Mouse (Mus musculus) embryo, embryonic 11 days (tissue): Measurements from ENCODE around the gene Nsf.

Experiments
- DNase-seq: peaks from one replicate; pipeline ENCODE4 v3.0.0-alpha.2; 2015

Gene Nsf

GRCm38 (mm10) chr11:103953896-103954292 lies at the start of gene Nsf:
Gene Nsf (minus strand): TSS chr11:103954056.
- peak; percentile 95 for DNase-seq

GRCm38 (mm10) chr11:104003397-104003796 lies 49.5 kb upstream of the Nsf start:
- DNase-seq: no peak

GRCm38 (mm10) chr11:104002191-104002590 lies 48.3 kb upstream of the Nsf start:
- no peak for DNase-seq

GRCm38 (mm10) chr11:104001395-104001955 lies 47.6 kb upstream of the Nsf start:
- no peak for DNase-seq

- no peak for DNase-seq
Measured at GRCm38 (mm10) chr11:104000667-104001394, 47.0 kb upstream of the Nsf start.

- no peak for DNase-seq
Measured at GRCm38 (mm10) chr11:103998737-103999136, 44.9 kb upstream of the Nsf start.

- DNase-seq: peak; percentile 72
Measured at GRCm38 (mm10) chr11:103997385-103997784, 43.5 kb upstream of the Nsf start.

- no peak for DNase-seq
Measured at GRCm38 (mm10) chr11:103992638-103993037, 38.8 kb upstream of the Nsf start.

GRCm38 (mm10) chr11:103990049-103990557 lies 36.2 kb upstream of the Nsf start:
- DNase-seq: peak; percentile 67

- DNase-seq: peak; percentile 85
Measured at GRCm38 (mm10) chr11:103987423-103987822, 33.6 kb upstream of the Nsf start.

GRCm38 (mm10) chr11:103984067-103984466 lies 30.2 kb upstream of the Nsf start:
- DNase-seq: no peak

- no peak for DNase-seq
Measured at GRCm38 (mm10) chr11:103981826-103982225, 28.0 kb upstream of the Nsf start.

GRCm38 (mm10) chr11:103979381-103979780 lies 25.5 kb upstream of the Nsf start:
- DNase-seq: no peak

- DNase-seq: no peak
Measured at GRCm38 (mm10) chr11:103970876-103971275, 17.0 kb upstream of the Nsf start.

- DNase-seq: no peak
Measured at GRCm38 (mm10) chr11:103969278-103969677, 15.4 kb upstream of the Nsf start.

GRCm38 (mm10) chr11:103967106-103967735 lies 13.4 kb upstream of the Nsf start:
- no peak for DNase-seq

- no peak for DNase-seq
Measured at GRCm38 (mm10) chr11:103956866-103957265, 3.0 kb upstream of the Nsf start.

- peak; percentile 50 for DNase-seq
Measured at GRCm38 (mm10) chr11:103953032-103953895, 592 bp downstream of the Nsf start.

- no peak for DNase-seq
Measured at GRCm38 (mm10) chr11:103952635-103953031, 1.2 kb downstream of the Nsf start.

GRCm38 (mm10) chr11:103951106-103951505 lies 2.8 kb downstream of the Nsf start:
- DNase-seq: no peak

- DNase-seq: no peak
Measured at GRCm38 (mm10) chr11:103948952-103949351, 4.9 kb downstream of the Nsf start.

- no peak for DNase-seq
Measured at GRCm38 (mm10) chr11:103942740-103943139, 11.1 kb downstream of the Nsf start.

GRCm38 (mm10) chr11:103941351-103941750 lies 12.5 kb downstream of the Nsf start:
- no peak for DNase-seq
